Mouse (Mus musculus): ENCODE measurements around the gene Ptpro. TPM values are rescaled to one million over a fixed set of nuclear protein-coding genes. Genes with fewer than 3 reads are reported as not detected.

The Ptpro gene
- polyA plus RNA-seq, 1 experiment from 2014 or later: 2.0 TPM

- Histone ChIP-seq H3K9ac (no peak overlapping the region), H3K27me3 (replicated peaks) (no peaks in the 10 kb centered on the region; the same call in 1 of the 2 replicates), H3K27ac (ENCODE audit: poor library complexity, severe bottlenecking) (no peak overlapping the region), H3K4me1 (replicated peaks) (peaks cover 10% of the 10 kb centered on the region), H3K4me2 (no peak overlapping the region), H3K36me3 (peaks cover 14% of the 10 kb centered on the region; the same call in 1 of the 2 replicates), H3K4me3 (no peak overlapping the region), H3K9me3 (replicated peaks) (no peaks in the 10 kb centered on the region)
- ATAC-seq (ENCODE audit: insufficient number of reproducible peaks, low FRiP score): no peak
- WGBS: 80% methylated on average over 7 of the region's 7 CpGs
These were observed 230.8 kb downstream of the Ptpro start for GRCm38 (mm10) chr6:137482891-137483290.

GRCm38 (mm10) chr6:137487443-137487842 is 235.3 kb downstream of the Ptpro start:
- Histone ChIP-seq H3K27me3 (replicated peaks) (no peaks in the 10 kb centered on the region; the same call in 1 of the 2 replicates), H3K4me3 (no peak overlapping the region), H3K4me2 (no peak overlapping the region), H3K4me1 (replicated peaks) (peaks cover 10% of the 10 kb centered on the region), H3K9ac (no peak overlapping the region), H3K36me3 (0 out of 2 replicates have a peak, but pooled peaks cover 7% of the 10 kb centered on the region), H3K9me3 (replicated peaks) (no peaks in the 10 kb centered on the region), H3K27ac (ENCODE audit: poor library complexity, severe bottlenecking) (no peak overlapping the region)
- 35% methylated on average over 6 of the region's 6 CpGs for WGBS
- no peak for ATAC-seq (ENCODE audit: insufficient number of reproducible peaks, low FRiP score)

- WGBS: 89% methylated on average over 14 of the region's 14 CpGs
- Histone ChIP-seq H3K4me2 (no peak overlapping the region), H3K4me1 (replicated peaks) (0 out of 2 replicates have a peak, but pooled peaks cover 3% of the 10 kb centered on the region), H3K4me3 (no peak overlapping the region), H3K9ac (no peak overlapping the region), H3K27ac (ENCODE audit: poor library complexity, severe bottlenecking) (no peak overlapping the region), H3K36me3 (0 out of 2 replicates have a peak, but pooled peaks cover 7% of the 10 kb centered on the region), H3K9me3 (replicated peaks) (no peaks in the 10 kb centered on the region), H3K27me3 (replicated peaks) (no peaks in the 10 kb centered on the region; the same call in 1 of the 2 replicates)
- no peak for ATAC-seq (ENCODE audit: insufficient number of reproducible peaks, low FRiP score)
These were observed 238.0 kb downstream of the Ptpro start for GRCm38 (mm10) chr6:137490115-137490514.

GRCm38 (mm10) chr6:137491659-137492058 is 239.5 kb downstream of the Ptpro start:
- Histone ChIP-seq H3K4me1 (replicated peaks) (0 out of 2 replicates have a peak, but pooled peaks cover 3% of the 10 kb centered on the region), H3K4me2 (no peak overlapping the region), H3K36me3 (0 out of 2 replicates have a peak, but pooled peaks cover 7% of the 10 kb centered on the region), H3K27me3 (replicated peaks) (no peaks in the 10 kb centered on the region), H3K9me3 (replicated peaks) (no peaks in the 10 kb centered on the region), H3K4me3 (no peak overlapping the region), H3K9ac (no peak overlapping the region), H3K27ac (ENCODE audit: poor library complexity, severe bottlenecking) (no peak overlapping the region)
- WGBS: 47% methylated on average over 2 of the region's 2 CpGs
- no peak for ATAC-seq (ENCODE audit: insufficient number of reproducible peaks, low FRiP score)

DNA sequence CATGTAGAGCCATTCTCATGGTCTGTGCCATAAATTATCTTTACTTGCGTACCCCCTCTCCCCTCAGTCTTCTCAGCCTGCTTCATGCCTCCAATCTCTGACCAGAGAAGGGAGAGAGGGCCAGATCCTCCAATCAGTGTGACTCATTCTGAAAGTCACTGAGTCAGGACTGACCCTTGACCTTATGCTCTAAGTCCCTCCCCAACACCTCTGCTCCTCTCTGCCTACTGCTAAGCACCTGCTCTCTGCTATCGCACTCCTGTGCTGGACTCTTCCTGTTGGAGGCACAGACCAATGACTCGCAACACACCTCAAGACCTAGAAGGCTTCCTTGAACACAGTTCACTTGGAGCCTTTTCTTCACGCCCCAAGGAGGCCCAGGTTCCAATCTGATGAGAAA is 240.5 kb downstream of the Ptpro start:
- Histone ChIP-seq H3K4me2 (no peak overlapping the region), H3K27ac (ENCODE audit: poor library complexity, severe bottlenecking) (no peak overlapping the region), H3K9ac (no peak overlapping the region), H3K4me1 (replicated peaks) (peaks cover 2% of the 10 kb centered on the region), H3K4me3 (no peak overlapping the region), H3K27me3 (replicated peaks) (no peaks in the 10 kb centered on the region), H3K36me3 (0 out of 2 replicates have a peak, but pooled peaks cover 7% of the 10 kb centered on the region), H3K9me3 (replicated peaks) (no peaks in the 10 kb centered on the region)
- WGBS: 81% methylated on average over 4 of the region's 4 CpGs
- no peak for ATAC-seq (ENCODE audit: insufficient number of reproducible peaks, low FRiP score)

GRCm38 (mm10) chr6:137493211-137494135 is 241.4 kb downstream of the Ptpro start:
- WGBS: 81% methylated on average over 17 of the region's 17 CpGs
- Histone ChIP-seq H3K27me3 (replicated peaks) (no peaks in the 10 kb centered on the region), H3K4me2 (no peak overlapping the region), H3K4me1 (replicated peaks) (peaks cover 4% of the 10 kb centered on the region), H3K9me3 (replicated peaks) (no peaks in the 10 kb centered on the region), H3K9ac (no peak overlapping the region), H3K36me3 (0 out of 2 replicates have a peak, but pooled peaks cover 7% of the 10 kb centered on the region), H3K4me3 (no peak overlapping the region), H3K27ac (ENCODE audit: poor library complexity, severe bottlenecking) (no peak overlapping the region)
- ATAC-seq (ENCODE audit: insufficient number of reproducible peaks, low FRiP score): no peak

GRCm38 (mm10) chr6:137494136-137494475 is 242.0 kb downstream of the Ptpro start:
- no peak overlapping the region for H3K4me2 ChIP-seq
- no peak overlapping the region for H3K9ac ChIP-seq
- H3K36me3 ChIP-seq: 0 out of 2 replicates have a peak, but pooled peaks cover 7% of the 10 kb centered on the region
- no peaks in the 10 kb centered on the region for H3K27me3 ChIP-seq (replicated peaks)
- H3K27ac ChIP-seq (ENCODE audit: poor library complexity, severe bottlenecking): no peak overlapping the region
- H3K4me1 ChIP-seq (replicated peaks): peaks cover 5% of the 10 kb centered on the region
- ATAC-seq (ENCODE audit: insufficient number of reproducible peaks, low FRiP score): no peak
- H3K9me3 ChIP-seq (replicated peaks): no peaks in the 10 kb centered on the region
- H3K4me3 ChIP-seq: no peak overlapping the region

DNA sequence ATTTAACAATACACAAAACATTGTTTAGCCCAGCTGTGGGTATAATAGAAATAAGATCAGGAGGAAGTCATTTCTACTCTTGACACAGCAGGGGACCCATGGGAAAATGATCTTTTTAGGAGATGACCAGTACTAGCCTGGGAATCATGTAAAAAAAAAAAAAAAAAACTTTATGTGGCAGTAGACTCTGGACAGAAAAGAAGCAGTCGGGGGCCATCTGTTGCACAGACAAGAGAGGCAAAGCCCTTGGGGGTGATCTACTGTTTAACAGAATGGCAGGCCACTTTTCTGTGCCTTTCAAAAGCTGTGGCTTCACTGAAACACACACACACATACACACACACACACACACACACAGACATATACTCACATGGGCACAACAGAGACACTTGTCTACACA is 242.7 kb downstream of the Ptpro start:
- ATAC-seq (ENCODE audit: insufficient number of reproducible peaks, low FRiP score): no peak
- no peak overlapping the region for H3K27ac ChIP-seq (ENCODE audit: poor library complexity, severe bottlenecking)

DNA sequence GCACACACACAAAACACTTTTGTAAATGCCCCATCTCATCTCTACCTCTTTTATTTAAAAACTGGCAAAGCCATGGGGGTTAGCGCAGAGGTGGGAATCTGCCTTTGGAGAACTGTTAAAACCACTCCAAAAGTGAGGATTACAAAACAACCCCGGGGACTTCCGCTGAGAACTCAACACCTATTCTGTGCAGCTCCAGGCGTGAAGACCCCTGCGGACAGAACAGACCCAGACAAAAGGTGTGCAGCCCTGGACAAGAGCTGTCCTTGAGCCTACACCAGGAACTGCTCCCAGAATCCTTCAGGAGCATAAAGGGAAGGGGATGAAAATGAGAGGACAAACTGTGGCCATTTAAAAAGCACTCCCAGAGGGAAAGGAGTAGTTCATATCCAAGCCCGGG is 243.1 kb downstream of the Ptpro start:
- H3K9me3 ChIP-seq (replicated peaks): no peaks in the 10 kb centered on the region
- 58% methylated on average over 6 of the region's 6 CpGs for WGBS
- H3K27ac ChIP-seq (ENCODE audit: poor library complexity, severe bottlenecking): no peak overlapping the region
- H3K4me2 ChIP-seq: no peak overlapping the region
- H3K9ac ChIP-seq: no peak overlapping the region
- no peak overlapping the region for H3K4me3 ChIP-seq
- 0 out of 2 replicates have a peak, but pooled peaks cover 2% of the 10 kb centered on the region for H3K36me3 ChIP-seq
- H3K4me1 ChIP-seq (replicated peaks): peaks cover 5% of the 10 kb centered on the region
- no peaks in the 10 kb centered on the region for H3K27me3 ChIP-seq (replicated peaks)
- no peak for ATAC-seq (ENCODE audit: insufficient number of reproducible peaks, low FRiP score)

More for the DNA sequence above, 242.7 kb downstream of the Ptpro start:
- Histone ChIP-seq H3K9me3 (replicated peaks) (no peaks in the 10 kb centered on the region), H3K4me2 (no peak overlapping the region), H3K27me3 (replicated peaks) (no peaks in the 10 kb centered on the region), H3K4me3 (no peak overlapping the region), H3K36me3 (0 out of 2 replicates have a peak, but pooled peaks cover 3% of the 10 kb centered on the region), H3K9ac (no peak overlapping the region), H3K4me1 (replicated peaks) (peaks cover 5% of the 10 kb centered on the region)
- WGBS: 80% methylated on average over 1 of the region's 1 CpGs

DNA sequence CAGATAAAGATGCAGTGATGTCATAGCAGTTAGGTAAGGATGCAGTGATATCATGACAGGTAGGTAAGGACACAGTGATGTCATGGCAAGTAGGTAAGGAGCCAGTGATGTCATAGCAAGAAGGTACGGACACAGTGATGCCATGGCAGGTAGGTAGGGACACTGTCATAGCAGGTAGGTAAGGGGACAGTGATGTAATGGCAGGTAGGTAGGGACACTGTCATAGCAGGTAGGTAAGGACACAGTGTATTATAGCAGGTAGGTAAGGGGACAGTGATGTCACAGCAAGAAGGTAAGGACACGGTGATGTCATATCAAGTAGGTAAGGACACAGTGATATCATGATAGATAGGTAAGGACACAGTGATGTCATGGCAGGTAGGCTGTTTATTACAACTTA is 244.4 kb downstream of the Ptpro start:
- no peak for ATAC-seq (ENCODE audit: insufficient number of reproducible peaks, low FRiP score)
- H3K9me3 ChIP-seq (replicated peaks): no peaks in the 10 kb centered on the region
- 97% methylated on average over 2 of the region's 2 CpGs for WGBS

GRCm38 (mm10) chr6:137497208-137497835 is 245.2 kb downstream of the Ptpro start:
- Histone ChIP-seq H3K9me3 (replicated peaks) (no peaks in the 10 kb centered on the region), H3K36me3 (0 out of 2 replicates have a peak, but pooled peaks cover 3% of the 10 kb centered on the region), H3K9ac (no peak overlapping the region), H3K4me2 (no peak overlapping the region), H3K27ac (ENCODE audit: poor library complexity, severe bottlenecking) (no peak overlapping the region), H3K27me3 (replicated peaks) (no peaks in the 10 kb centered on the region), H3K4me3 (no peak overlapping the region), H3K4me1 (replicated peaks) (peaks cover 5% of the 10 kb centered on the region)
- 65% methylated on average over 8 of the region's 8 CpGs for WGBS
- ATAC-seq (ENCODE audit: insufficient number of reproducible peaks, low FRiP score): no peak

More for the DNA sequence above, 244.4 kb downstream of the Ptpro start:
- no peak overlapping the region for H3K27ac ChIP-seq (ENCODE audit: poor library complexity, severe bottlenecking)
- H3K4me3 ChIP-seq: no peak overlapping the region
- peaks cover 5% of the 10 kb centered on the region for H3K4me1 ChIP-seq (replicated peaks)
- 0 out of 2 replicates have a peak, but pooled peaks cover 3% of the 10 kb centered on the region for H3K36me3 ChIP-seq
- no peaks in the 10 kb centered on the region for H3K27me3 ChIP-seq (replicated peaks)
- no peak overlapping the region for H3K4me2 ChIP-seq
- H3K9ac ChIP-seq: no peak overlapping the region
